Mouse (Mus musculus) adrenal gland, adult 18-20 months (tissue): ENCODE measurements around the gene Lpgat1. TPM values are rescaled to one million over a fixed set of nuclear protein-coding genes. Genes with fewer than 3 reads are reported as not detected.

ENCODE experiments used
- DNase-seq, 2 experiments: peaks; one replicate each; pipeline ENCODE4 v3.0.0; 2021 to 2022; ENCODE audit warnings: low spot score in 2 of 2
- total RNA-seq, 2 experiments: library from RNA; stranded (reverse); gene quantifications; 1 replicate in 1 of 2; 2 replicates in 1 of 2; pipeline ENCODE4 v1.2.3; 2021

Gene Lpgat1
- total RNA-seq, 2 experiments from 2014 or later = 70.2 to 94.7 TPM

DNA sequence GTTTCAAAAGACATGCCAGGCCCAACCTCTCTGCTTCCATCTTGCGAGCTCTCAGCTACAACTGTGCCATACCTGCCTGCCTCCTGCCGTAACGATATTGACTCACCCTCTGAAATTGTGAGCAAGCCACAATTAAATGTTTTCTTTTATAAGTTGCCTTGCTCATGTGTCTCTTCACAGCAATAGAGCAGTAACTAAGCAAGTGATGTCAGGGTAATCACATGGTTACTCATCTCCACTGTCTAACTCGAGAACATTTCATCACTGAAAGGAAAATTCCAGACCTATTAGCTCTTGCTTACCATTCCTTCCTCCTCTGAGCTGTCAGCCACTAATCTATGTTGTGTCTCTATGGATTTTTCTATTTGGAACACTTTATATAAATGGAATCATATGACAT is 15.0 kb downstream of the Lpgat1 start:
- no peak for DNase-seq

DNA sequence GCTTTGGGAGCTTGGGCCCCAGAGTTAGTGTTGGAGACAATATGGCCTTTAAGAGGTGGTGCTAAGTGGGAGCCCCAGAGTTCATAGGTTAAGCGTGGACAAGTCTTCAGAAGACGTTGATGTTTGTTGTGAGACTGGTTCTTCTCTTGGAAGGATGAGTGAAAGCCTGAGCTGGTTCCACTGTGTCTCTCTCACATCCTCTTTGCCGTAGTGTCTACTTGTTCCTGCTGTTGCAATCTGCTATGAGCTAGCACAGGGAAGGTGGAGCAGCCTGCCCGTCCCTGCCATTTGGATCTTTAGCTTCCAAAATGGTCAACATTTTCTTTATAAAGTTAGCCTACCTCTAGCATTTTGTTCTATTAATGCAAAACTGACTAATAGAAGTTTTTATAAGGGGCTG is 16.2 kb downstream of the Lpgat1 start:
- no peak for DNase-seq

DNA sequence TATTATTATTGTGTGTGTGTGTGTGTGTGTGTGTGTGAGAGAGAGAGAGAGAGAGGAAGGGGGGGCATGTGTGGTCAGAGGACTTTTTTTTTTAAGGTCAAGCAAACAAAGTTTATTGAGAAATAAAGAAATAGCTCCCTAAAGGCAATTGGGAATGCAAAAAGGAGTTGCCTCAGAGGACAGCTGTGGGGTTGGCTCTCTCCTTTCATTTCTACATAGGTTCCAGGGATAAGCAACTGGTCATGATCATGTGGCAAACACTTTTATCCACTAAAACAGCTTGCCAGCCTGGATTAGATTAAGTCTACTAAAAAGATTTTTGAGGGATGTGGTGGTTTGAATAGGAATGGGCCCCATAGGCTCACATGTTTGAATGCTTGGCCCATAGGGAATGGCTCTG is 18.8 kb downstream of the Lpgat1 start:
- DNase-seq = no peak

DNA sequence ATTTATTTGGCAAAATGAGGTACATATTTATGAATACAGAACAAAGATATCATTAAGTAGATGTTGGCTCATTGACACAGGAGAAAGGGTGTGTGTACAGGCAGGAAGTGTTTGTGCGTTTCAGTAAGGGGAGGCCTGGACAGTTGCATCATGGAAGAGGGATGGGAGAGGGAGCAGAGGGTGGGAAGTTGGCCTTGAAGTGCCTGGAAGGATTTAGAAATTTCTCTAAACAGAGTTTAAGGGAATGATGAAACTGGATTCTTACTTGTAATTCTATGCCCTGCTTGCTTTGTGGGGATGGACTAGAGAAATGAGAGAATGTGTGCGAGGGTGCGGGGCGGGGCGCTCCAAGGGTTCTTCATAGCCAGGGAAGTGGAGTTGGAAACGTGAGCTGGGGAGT is 20.2 kb downstream of the Lpgat1 start:
- no peak for DNase-seq

DNA sequence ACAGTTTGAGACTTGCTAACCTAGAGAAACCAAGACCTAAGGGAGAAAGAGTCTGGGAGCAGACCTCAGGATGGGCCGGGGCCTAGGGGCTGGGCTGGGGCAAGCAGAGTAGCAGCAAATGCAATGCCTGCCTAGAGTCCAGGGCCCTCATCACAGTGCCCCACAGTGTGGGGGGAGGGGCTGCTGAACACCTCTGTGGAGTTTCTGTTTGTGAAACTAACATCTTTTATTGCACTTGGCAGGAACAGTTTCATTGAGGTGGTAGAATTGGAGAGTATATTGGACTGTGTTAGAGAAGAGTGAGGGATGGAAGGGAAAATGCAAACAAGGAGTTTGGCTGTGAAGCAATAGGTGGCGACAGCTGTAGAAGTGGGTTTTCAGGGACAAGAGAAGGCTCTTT is 21.1 kb downstream of the Lpgat1 start:
- DNase-seq = no peak

DNA sequence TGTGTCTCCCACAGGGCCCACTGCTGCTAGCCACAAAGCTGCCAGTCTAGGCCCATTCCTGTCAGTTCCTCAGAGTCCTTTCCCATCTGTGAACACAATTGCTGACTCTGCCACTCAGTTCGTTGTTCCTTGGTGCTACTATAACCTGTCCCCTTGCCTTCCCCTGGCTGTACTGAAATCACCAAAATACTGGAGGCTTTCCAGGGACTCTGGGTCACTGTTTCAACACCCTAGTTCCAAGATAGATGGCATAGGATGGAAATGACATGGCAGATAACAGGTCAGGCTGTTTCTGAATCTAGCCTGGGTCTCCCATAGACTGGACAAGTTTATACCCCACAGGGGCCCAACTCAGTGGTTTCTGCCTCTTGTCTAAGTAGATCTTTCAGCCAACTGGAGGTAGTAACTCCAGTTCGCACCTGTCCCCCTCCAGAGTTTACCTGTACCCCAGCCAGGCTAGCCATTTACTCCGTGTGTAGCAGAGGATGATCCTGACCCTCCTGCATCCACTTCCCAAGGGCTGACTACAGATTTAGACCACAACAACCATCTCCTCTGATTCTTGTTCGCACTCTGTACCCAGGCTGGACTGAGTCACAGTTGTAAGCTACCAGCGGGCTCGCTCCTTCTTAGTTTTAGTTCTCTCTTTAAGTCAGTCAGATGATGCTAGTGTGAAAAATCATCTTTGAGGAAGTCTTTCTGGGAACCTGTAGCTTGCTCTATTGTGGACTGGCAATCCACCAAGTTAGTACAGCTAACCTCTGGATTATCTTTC is 23.1 kb downstream of the Lpgat1 start:
- no peak for DNase-seq

DNA sequence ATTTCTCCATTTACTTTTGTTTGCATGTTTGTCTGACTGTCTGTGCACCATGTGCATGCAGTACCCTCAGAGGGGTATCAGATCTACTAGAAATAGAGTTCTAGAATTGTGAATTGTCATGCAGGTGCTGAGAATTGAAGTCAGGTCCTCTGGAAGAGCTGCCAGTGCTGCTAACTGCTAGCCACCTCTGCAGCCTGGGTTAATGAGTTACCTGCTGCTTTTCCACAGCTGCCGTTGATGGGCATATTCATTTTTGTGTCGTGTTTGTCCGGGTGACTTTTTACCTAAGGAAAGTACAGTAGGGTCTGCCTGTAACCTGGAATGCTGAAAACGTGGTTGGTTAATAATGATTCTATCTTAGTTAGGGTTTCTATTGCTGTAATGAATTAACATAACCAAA is 24.0 kb downstream of the Lpgat1 start:
- no peak for DNase-seq

DNA sequence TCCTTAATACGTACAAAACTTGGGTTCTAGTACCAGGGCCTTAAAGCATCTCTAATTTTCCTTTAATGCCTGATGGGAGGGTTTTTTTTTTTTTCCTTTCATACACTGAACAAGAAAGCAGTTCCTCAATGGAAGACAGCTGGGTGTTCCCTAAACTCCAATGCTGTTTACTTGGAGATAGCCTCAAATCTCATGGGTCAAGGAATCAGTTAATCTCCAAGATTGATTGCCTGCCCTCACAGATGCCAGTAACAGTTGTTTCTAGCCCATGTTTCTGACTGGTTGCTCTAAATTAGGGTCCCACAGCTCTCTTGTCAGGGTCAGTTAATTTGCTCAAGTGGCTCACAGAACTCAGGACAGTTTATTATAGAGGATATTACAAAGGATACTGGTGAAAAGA is 30.8 kb downstream of the Lpgat1 start:
- DNase-seq = no peak

DNA sequence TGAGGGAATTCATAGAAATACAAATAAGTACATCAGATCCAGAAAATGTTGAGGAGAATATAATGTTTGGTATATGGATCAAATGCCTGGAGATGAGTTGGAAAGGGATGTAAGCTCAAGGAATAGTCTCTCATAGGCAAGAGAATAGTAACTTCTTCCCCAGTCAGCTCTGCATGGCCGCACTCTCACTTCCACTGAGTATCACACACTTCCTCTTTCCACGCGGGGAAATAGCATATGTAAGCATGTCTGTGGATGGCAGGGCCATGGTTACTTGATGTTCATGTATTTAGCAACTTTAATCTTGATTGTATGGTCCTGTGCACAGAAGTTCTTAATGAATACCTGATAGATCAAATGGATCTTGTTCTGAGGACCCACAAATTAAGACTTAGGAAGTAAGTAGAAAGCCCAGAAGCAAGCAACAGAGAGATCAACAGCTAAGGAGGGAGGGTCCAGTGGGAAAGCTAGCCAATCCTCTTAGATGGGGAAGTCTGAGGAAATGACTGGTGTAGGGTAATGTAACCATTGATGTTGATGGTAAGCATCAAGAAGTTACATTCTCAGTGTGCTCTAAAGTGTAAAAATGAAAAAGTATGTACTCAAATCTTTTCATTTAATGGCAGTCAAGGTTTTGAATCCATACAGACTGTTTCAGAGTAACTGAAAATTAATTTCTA is 39.0 kb downstream of the Lpgat1 start:
- DNase-seq = no peak

DNA sequence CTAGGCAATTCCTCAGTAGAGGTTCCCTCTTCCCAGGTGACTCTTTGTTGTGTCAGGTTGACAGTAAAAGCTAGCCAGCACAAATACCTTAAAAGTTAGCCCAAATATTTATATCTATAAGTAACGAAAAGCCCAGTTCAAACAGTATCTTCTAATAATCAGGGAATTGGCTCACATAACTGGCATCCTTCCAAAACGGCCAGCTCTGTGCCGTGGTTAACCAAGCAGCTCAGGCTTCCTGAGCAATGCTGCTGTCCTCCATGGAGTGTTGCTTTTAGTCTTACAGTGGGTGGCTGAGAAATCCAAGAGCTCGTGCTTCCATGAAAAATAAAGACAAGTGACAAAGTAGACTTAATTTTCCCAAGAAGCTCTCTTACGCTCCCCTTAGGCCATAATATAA is 56.5 kb downstream of the Lpgat1 start:
- DNase-seq = no peak

DNA sequence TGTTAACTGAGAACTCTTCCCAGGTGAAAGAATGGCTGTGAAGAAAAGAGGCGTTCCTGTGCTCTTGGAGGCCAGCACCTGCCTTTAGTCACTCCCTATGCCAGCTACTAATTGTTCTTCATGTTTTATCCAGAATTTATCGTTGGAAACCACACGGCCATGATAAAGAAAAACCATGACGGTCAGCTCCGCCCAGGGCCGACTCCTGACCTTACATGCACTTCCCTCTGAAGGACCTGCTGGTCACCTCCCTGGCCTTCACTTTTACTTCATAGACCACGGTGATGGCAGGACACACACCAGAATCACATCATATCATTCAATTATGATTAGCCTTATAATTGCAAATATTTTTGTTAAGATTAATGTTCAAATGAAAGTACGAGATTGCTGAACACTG is 57.5 kb downstream of the Lpgat1 start:
- DNase-seq = no peak

DNA sequence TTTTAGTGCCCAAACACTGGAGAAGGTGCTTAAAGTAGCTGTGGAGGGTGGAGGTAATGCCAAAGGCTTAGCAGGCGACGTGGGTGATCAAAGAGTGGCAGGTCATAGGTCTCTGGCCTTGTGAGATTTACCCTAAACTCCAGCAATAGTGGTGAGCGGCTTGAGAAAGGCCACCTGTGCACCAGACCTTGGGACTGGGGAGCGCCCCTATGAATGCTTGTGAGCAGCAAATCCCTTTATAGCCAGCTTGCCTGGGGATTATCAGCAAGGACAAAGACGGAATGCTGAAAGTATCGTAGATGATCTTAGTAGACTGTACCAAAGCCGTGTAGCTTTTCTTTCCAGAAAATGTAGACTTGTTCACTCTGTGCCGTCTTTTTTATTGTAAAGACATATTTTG is 59.9 kb downstream of the Lpgat1 start:
- DNase-seq = no peak

DNA sequence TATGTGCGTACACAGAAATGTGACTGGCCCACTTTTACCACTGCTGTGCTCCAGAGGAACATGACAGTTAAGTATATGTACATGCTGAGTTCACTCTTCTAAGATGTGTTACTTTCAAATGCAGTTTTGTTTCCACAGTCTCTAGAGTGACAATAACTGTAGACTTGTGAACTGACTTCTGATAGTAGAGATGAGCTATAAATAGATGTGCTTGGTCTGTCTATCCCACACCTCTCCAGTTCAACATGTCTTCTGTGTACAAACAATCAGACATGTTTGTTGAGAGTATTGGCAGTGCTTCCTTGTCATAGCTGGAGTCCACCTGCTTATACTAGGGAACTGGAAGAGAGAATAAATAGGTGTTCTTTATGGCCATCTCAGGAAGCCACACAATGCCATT is 62.8 kb downstream of the Lpgat1 start:
- DNase-seq = no peak

DNA sequence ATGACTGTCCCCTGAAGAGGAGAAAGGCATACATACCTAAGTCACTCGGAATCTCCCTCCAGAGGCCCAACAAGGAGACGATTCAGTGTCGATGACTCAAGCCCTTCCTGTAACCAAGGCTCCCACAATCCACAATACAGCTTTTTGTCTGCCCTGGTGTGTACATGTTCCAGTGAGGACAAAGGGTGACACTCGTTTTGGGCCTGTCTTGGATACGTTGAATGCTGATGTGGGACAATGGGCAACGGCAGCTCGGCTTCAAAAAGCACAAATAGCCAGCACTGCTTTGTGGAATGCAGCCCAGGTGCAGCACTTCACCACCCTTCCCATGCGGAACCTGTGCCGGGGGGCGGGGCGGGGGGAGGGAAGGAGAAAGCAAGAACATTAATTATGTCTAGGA is 67.5 kb downstream of the Lpgat1 start:
- no peak for DNase-seq

DNA sequence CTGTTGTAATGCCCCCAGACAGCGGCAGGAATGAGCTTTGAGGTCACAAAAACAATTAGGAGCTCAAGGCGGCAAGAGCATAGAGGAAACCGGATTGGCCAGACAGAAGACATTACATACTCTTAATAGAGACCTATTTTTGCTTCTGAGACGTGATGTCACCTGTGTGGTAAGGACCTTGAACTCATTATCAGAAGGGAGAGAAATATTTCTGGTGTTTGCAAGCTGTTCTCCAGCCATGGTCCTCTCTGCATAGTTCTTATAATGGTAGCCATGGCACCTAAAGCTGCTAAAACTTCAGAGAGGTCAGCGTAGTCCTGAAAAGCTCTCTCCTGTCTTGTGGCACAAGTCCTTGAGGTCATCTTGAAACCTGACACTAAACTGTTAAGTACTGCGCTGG is 68.6 kb downstream of the Lpgat1 start:
- no peak for DNase-seq

DNA sequence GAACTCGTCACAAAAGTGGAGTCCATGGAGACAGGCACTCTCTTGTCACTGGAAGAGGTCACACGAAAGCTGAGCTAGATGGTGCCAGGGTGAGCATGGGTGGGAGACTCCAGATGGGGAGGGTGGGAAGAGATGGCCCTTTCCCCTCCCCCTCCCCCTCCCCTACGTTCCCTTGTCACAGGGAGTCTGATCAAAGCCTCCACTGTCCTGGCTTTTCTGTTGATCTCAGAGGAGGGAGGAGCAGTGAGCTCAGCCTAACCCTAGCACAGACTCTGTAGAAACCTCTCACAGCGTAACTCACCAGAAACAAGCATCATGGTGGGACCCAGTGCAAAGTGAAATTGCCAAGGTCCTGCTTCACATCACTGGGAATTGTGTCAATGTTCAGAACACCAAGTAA is 69.7 kb downstream of the Lpgat1 start:
- no peak for DNase-seq

DNA sequence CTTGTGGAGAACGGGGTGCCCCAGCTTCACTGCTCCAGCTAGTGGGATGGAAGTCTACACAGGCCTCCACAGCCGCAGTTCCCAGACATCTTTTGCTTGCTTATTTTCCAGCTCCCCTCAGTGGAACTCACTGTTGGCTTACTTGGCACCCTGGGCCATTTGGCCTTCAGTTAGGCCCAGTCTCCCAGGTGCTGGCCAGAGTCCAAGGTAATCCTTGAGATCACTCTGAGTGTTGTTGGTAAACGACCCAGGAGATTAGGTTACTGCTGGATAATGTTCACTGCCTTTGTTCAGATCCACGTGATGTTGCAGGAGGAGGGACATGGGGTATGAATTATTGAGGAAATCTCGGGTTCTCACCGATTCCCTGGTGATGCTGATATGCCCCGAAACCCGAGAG is 75.4 kb downstream of the Lpgat1 start:
- DNase-seq = peak in 1 of 2 experiments; percentile 17

DNA sequence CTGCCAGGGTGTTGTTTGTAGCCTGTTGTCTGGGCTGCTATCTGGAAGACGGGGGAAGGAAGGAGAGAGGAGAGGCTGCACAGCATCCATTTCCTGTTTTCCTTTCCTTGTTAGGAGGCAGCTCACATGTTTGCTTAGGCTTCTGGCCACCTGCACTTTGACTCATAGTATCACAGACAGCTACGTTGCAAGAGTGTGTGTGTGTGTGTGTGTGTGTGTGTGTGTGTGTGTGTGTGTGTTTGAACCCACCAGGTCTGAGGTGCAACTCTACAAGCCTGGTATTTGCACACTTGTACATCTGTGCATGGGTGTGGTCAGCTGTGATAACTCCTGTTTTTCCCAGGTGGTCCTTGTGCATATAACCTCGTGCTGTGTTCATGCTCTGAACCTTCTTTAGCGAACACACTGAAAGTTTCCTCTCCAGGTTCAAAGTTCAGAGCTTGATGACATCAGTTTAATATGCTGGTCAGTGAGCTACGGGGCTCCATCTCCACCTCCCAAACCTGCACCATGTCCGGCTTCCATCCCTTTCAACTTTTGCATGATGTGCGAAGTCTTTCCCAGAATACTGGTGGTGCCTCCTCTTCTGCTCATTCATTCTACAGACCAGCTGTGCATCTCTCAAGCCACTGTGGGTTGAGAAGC is 76.4 kb downstream of the Lpgat1 start:
- no peak for DNase-seq

DNA sequence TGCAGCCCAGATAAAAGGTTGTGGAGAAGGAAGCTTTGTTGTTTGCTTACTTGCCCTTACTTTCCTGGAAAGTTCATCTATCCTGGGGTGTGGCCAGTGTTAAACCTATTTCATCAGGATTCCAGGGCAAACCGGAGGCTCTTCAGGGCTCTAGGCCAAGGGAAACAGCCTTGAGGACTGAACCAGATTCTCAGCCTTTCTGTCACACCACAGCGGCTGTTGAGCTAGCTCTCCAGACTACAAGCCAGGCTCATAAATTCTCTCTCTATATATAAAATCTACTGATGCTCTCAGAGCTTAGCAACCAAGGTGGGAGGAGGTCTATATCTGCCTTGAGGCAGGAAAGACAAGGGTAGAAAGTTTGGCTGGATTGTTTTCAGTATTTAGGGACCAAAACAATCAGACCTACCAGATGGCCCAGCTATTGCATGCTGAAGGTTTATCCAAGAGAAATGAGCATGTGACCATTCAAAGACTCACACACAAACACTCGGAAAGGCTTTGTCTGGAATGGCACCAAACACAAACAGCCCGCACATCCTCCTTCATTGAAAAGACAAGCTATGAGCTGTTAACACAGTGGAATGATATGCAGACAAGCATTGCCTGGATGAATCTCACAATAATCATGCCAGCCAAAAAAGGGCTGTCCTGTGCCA is 78.7 kb downstream of the Lpgat1 start:
- DNase-seq = no peak

DNA sequence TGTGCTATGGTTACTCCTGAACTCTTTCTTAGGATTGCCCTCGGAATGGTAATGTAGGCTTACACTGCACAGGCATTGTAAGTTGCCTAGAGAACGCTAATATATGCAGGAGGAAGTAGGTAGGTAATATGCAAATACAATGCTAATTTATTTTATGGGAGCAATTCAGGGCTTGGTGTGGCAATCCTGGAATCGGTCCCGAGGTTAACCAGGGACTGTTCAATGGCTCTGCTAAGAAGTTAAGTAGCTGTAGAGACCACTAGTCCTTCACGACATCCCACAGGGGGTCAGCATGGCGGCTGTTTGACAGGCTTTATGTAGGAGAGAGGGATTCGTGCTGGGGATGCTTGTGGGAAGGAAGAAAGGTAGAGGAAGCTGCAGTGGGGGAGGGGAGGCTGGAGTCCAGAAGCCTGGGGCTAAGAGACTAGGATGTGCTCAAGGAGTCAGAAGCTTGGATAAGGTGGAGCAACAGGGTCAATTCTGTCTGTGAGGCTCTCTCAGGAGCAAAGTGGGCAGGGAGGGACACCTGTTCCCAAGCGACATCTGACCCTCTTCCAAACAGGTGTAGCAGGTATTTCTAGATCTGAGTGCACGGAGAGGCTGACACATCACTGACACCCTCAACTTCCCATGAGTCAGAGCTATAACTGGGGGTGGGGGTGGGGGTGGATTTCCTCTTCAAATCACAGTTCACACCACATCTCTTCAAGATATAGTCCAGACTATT is 84.6 kb downstream of the Lpgat1 start:
- DNase-seq = no peak
